Mouse (Mus musculus) kidney, adult 2 months (tissue): ENCODE measurements around the gene Sbno1. TPM values are rescaled to one million over a fixed set of nuclear protein-coding genes. Genes with fewer than 3 reads are reported as not detected.
A peak's percentile ranks its signal among the peaks of the same experiment; 100 is the strongest.

Source experiments
- DNase-seq: peaks from one replicate; pipeline ENCODE4 v3.0.0; 2021
- H3K27ac ChIP-seq: fragments of 200-500 bp; 2 replicates; pipeline ENCODE4 v1.5.1; 2012; ENCODE audit warnings: low read depth, low read length, control low read depth, inconsistent platforms; ENCODE audit not compliant: insufficient read depth
- H3K27me3 ChIP-seq: fragments of 200-500 bp; replicated peaks from 2 replicates; pipeline ENCODE4 v1.6.1; 2012; ENCODE audit warnings: mild to moderate bottlenecking, moderate library complexity, low read length, inconsistent platforms; ENCODE audit not compliant: control insufficient read depth, insufficient read depth
- H3K36me3 ChIP-seq: fragments of 200-500 bp; 2 replicates; pipeline ENCODE4 v1.6.1; 2012; ENCODE audit warnings: mild to moderate bottlenecking, moderate library complexity, low read length, inconsistent platforms; ENCODE audit not compliant: control insufficient read depth, insufficient read depth
- H3K4me1 ChIP-seq: fragments of 200-500 bp; 2 replicates; pipeline ENCODE4 v1.6.1; 2011; ENCODE audit warnings: low read length; ENCODE audit not compliant: control insufficient read depth, insufficient read depth
- H3K4me3 ChIP-seq: fragments of 200-500 bp; 2 replicates; pipeline ENCODE4 v1.5.1; 2011; ENCODE audit warnings: mild to moderate bottlenecking, low read depth, low read length, control low read depth; ENCODE audit not compliant: insufficient read depth
- CTCF ChIP-seq: fragments of 200-500 bp; conservative IDR thresholded peaks from 2 replicates; pipeline ENCODE4 v1.5.1; 2011; ENCODE audit warnings: low read depth, mild to moderate bottlenecking, control low read depth, low read length, moderate library complexity, mixed read lengths; ENCODE audit not compliant: insufficient read depth, insufficient read length
- POLR2A ChIP-seq: fragments of 200-500 bp; IDR thresholded peaks from one replicate; pipeline ENCODE4 v1.6.1; 2011; ENCODE audit warnings: low read depth, low read length, control low read depth
- WGBS: fragments of 180-500 bp; shearing (Covaris S2); methylation state at CpG from one replicate; pipeline ENCODE4 v1.1.7; 2018; 5-methylcytosine and 5-hydroxymethylcytosine counted together
- polyA plus RNA-seq: library from polyadenylated mRNA; depleted of rRNA; stranded (reverse); fragments of >200 nt; gene quantifications from 2 replicates; pipeline ENCODE4 v1.2.3, GENCODE M21; 2012

Sbno1 gene
- polyA plus RNA-seq, 1 experiment, result 20.8 TPM

GRCm38 (mm10) chr5:124426475-124427071, 772 bp upstream of the Sbno1 start:
- Histone ChIP-seq H3K27me3 (no peaks in the 10 kb centered on the region), H3K36me3 (no peaks in the 10 kb centered on the region), H3K4me1 (peaks cover 8% of the 10 kb centered on the region; the same call in 1 of the 2 replicates), H3K27ac (peak overlapping the region; percentile 90), H3K4me3 (no peak overlapping the region)
- DNase-seq, result no peak
- 84% methylated on average over 10 of the region's 10 CpGs for WGBS
- TF ChIP-seq CTCF (no peak), POLR2A (no peak)

- Histone ChIP-seq H3K4me1 (peaks cover 8% of the 10 kb centered on the region; the same call in 1 of the 2 replicates), H3K4me3 (peak overlapping the region; percentile 95), H3K27me3 (no peaks in the 10 kb centered on the region), H3K27ac (peak overlapping the region; percentile 95), H3K36me3 (no peaks in the 10 kb centered on the region)
- DNase-seq, result no peak
- TF ChIP-seq POLR2A, result peak; percentile 7
- no peak for TF ChIP-seq CTCF
- under 1% methylated on average over 62 of the region's 63 CpGs for WGBS
These were observed 934 bp downstream of the Sbno1 start for GRCm38 (mm10) chr5:124424723-124425411.

- Histone ChIP-seq H3K27me3 (no peaks in the 10 kb centered on the region), H3K4me1 (peaks cover 8% of the 10 kb centered on the region; the same call in 1 of the 2 replicates), H3K4me3 (peak overlapping the region; percentile 95), H3K36me3 (no peaks in the 10 kb centered on the region), H3K27ac (peak overlapping the region; percentile 95)
- under 1% methylated on average over 14 of the region's 14 CpGs for WGBS
- no peak for TF ChIP-seq CTCF
- peak; percentile 65 for DNase-seq
These were observed 1.5 kb downstream of the Sbno1 start for GRCm38 (mm10) chr5:124424200-124424722.

- Histone ChIP-seq H3K4me3 (no peak overlapping the region), H3K4me1 (peaks cover 8% of the 10 kb centered on the region; the same call in 1 of the 2 replicates), H3K27ac (no peak overlapping the region), H3K36me3 (no peaks in the 10 kb centered on the region), H3K27me3 (no peaks in the 10 kb centered on the region)
- DNase-seq, result no peak
- 68% methylated on average over 2 of the region's 2 CpGs for WGBS
- no peak for TF ChIP-seq POLR2A
- TF ChIP-seq CTCF, result no peak
These were observed 4.0 kb downstream of the Sbno1 start for GRCm38 (mm10) chr5:124421786-124422185.

- H3K4me3 ChIP-seq, result no peak overlapping the region
- H3K27me3 ChIP-seq, result no peaks in the 10 kb centered on the region
- peaks cover 3% of the 10 kb centered on the region; the same call in 1 of the 2 replicates for H3K4me1 ChIP-seq
- DNase-seq, result no peak
- WGBS, result 84% methylated on average over 2 of the region's 2 CpGs
- no peaks in the 10 kb centered on the region for H3K36me3 ChIP-seq
- H3K27ac ChIP-seq, result no peak overlapping the region
- TF ChIP-seq CTCF (no peak), POLR2A (no peak)
These were observed 6.9 kb downstream of the Sbno1 start for GRCm38 (mm10) chr5:124418903-124419302.

- H3K4me3 ChIP-seq, result no peak overlapping the region
- peaks cover 13% of the 10 kb centered on the region for H3K36me3 ChIP-seq
- WGBS, result 90% methylated on average over 5 of the region's 5 CpGs
- H3K4me1 ChIP-seq, result no peaks in the 10 kb centered on the region; the same call in 1 of the 2 replicates
- no peak for TF ChIP-seq CTCF
- TF ChIP-seq POLR2A, result no peak
- no peak overlapping the region for H3K27ac ChIP-seq
- DNase-seq, result no peak
- H3K27me3 ChIP-seq, result no peaks in the 10 kb centered on the region
These were observed 13.6 kb downstream of the Sbno1 start for GRCm38 (mm10) chr5:124412163-124412562.

GRCm38 (mm10) chr5:124410808-124411207, 15.0 kb downstream of the Sbno1 start:
- no peaks in the 10 kb centered on the region for H3K4me1 ChIP-seq
- H3K4me3 ChIP-seq, result no peak overlapping the region
- 0 out of 2 replicates have a peak, but pooled peaks have one; percentile 17 for TF ChIP-seq CTCF
- TF ChIP-seq POLR2A, result no peak
- no peaks in the 10 kb centered on the region for H3K27me3 ChIP-seq
- H3K36me3 ChIP-seq, result peaks cover 19% of the 10 kb centered on the region
- WGBS, result 58% methylated on average over 3 of the region's 3 CpGs
- no peak for DNase-seq
- H3K27ac ChIP-seq, result no peak overlapping the region
